Mouse (Mus musculus) midbrain, embryonic 14.5 days (tissue): ENCODE measurements around the gene Tmigd3. TPM values are rescaled to one million over a fixed set of nuclear protein-coding genes. Genes with fewer than 3 reads are reported as not detected.
A peak's percentile ranks its signal among the peaks of the same experiment; 100 is the strongest.

ENCODE experiments used
- ATAC-seq: fragments of 200-750 bp; cut with Nextera tagmentation; 2 replicates; pipeline ENCODE4 v1.8.0; 2017; ENCODE audit warnings: moderate number of reproducible peaks, moderate library complexity; ENCODE audit not compliant: low FRiP score, low TSS enrichment
- DNase-seq: peaks from one replicate; pipeline ENCODE4 v3.0.0-alpha.2; 2015
- H3K27ac ChIP-seq: fragments of 300-500 bp; sonication (generic); replicated peaks from 2 replicates; pipeline ENCODE4 v1.5.1; 2014; ENCODE audit warnings: mild to moderate bottlenecking, low read depth, low read length, moderate library complexity
- H3K27me3 ChIP-seq: fragments of 300-500 bp; sonication (generic); 2 replicates; pipeline ENCODE4 v1.6.1; 2014; ENCODE audit warnings: low read length, control low read depth, mixed read lengths; ENCODE audit not compliant: control insufficient read depth, insufficient read depth
- H3K36me3 ChIP-seq: fragments of 300-500 bp; sonication (generic); 2 replicates; pipeline ENCODE4 v1.6.1; 2014; ENCODE audit warnings: low read length, control low read depth; ENCODE audit not compliant: control insufficient read depth, insufficient read depth
- H3K4me1 ChIP-seq: fragments of 300-500 bp; sonication (generic); 2 replicates; pipeline ENCODE4 v1.6.1; 2014; ENCODE audit warnings: mild to moderate bottlenecking, antibody characterized with exemption, low read length, control low read depth; ENCODE audit not compliant: control insufficient read depth, insufficient read depth
- H3K4me2 ChIP-seq: fragments of 300-500 bp; sonication (generic); 2 replicates; pipeline ENCODE4 v1.6.1; 2014; ENCODE audit warnings: mild to moderate bottlenecking, low read length, moderate library complexity
- H3K4me3 ChIP-seq: fragments of 300-500 bp; sonication (generic); replicated peaks from 2 replicates; pipeline ENCODE4 v1.5.1; 2014; ENCODE audit warnings: low read depth, low read length
- H3K9ac ChIP-seq: fragments of 300-500 bp; sonication (generic); replicated peaks from 2 replicates; pipeline ENCODE4 v1.6.1; 2014; ENCODE audit warnings: mild to moderate bottlenecking, low read length, moderate library complexity
- H3K9me3 ChIP-seq: fragments of 300-500 bp; sonication (generic); 2 replicates; pipeline ENCODE4 v1.6.1; 2016; ENCODE audit warnings: low read length, control low read depth, mixed read lengths; ENCODE audit not compliant: control insufficient read depth
- WGBS: fragments of 180-500 bp; shearing (Covaris S2); extraction: QIAGEN DNeasy Blood & Tissue Kit; methylation state at CpG from one replicate; pipeline ENCODE4 v1.1.7; 2014; 5-methylcytosine and 5-hydroxymethylcytosine counted together
- polyA plus RNA-seq: library from polyadenylated mRNA; unstranded; fragments of >200 nt; fragmentation: Nextera tagmentation; extraction: Ambion mirVana; gene quantifications from 2 replicates; pipeline ENCODE4 v1.2.1, GENCODE M21; 2014

Tmigd3 gene
- polyA plus RNA-seq, 1 experiment from 2014 or later, result not detected

DNA sequence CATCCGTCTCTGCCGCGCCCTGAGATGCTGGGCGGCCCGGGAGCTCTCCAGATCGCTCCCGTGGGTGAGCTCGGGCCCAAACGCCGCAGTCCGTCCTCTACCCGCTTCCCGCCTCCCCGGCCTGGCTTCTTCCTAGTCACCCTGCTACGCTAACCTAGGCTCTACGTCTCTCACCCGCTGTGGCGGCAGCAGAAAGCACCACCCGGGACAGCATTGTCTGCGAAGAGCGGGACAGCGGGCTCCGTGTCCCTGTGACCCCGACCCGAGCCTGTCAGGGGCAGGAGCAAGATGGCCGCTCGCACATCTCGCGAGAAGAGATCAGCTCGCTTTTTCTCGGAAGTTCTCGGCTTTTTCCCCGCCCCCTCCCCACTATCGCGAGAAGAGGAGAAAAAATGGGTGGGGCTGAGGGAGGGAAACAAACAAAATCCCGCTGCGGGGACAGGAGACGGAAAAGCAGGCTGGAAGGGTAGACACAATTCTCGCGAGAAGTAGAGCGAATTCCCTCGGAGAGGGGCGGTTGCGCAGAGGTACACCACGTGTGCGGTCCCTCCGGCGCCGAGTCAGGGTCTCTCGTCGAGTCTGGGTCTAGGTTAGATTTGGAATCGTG, 88.4 kb downstream of the Tmigd3 start, which contains the start of gene Wdr77:
Wdr77 (plus strand) TSS at position 396 of the 607 bp plus-strand sequence.
- under 1% methylated on average over 52 of the region's 52 CpGs for WGBS
- Histone ChIP-seq H3K27ac (peak within 1 kb of the TSS; percentile 87), H3K4me2 (peak within 1 kb of the TSS; percentile 79), H3K9ac (peak within 1 kb of the TSS; percentile 94), H3K4me3 (peak within 1 kb of the TSS; percentile 93), H3K4me1 (peaks cover 19% of the 10 kb centered on the region), H3K27me3 (no peaks in the 10 kb centered on the region), H3K36me3 (peaks cover 43% of the 10 kb centered on the region), H3K9me3 (no peaks in the 10 kb centered on the region)
- ATAC-seq (peak; percentile 97), DNase-seq (peak; percentile 99)

- peak; percentile 76 for ATAC-seq
- peak; percentile 61 for DNase-seq
- no peaks in the 10 kb centered on the region for H3K27me3 ChIP-seq
- H3K27ac ChIP-seq, result peak overlapping the region; percentile 80
- under 1% methylated on average over 26 of the region's 26 CpGs for WGBS
- peaks cover 45% of the 10 kb centered on the region for H3K36me3 ChIP-seq
- no peaks in the 10 kb centered on the region for H3K9me3 ChIP-seq
- peak overlapping the region; percentile 94 for H3K9ac ChIP-seq
- peak overlapping the region; percentile 93 for H3K4me3 ChIP-seq
- H3K4me1 ChIP-seq, result peaks cover 19% of the 10 kb centered on the region
- H3K4me2 ChIP-seq, result peak overlapping the region; percentile 79
Measured at GRCm38 (mm10) chr3:105959585-105959984, 88.9 kb downstream of the Tmigd3 start.

DNA sequence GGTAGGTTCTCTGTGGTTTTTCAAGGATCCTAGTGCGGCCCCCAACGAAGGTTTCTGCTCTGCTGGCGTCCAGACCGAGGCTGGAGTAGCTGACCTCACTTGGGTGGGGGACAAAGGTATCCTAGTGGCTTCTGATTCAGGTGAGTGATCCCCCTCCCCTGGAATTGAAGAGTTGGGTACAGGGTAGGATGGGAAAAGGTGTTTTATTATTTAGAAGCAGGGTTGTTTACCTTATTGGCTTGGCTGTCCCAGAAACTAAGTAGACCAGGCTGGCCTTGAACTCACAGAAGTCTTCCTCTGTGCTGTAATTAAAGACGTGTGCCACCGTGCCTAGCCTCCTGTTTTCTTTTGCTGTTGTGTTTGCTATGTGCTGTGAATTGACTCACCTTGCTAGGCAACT, 89.3 kb downstream of the Tmigd3 start, which contains the start of gene Atp5f1:
Atp5f1 (minus strand) TSS at position 101 of the 400 bp plus-strand sequence.
- DNase-seq (no peak), ATAC-seq (no peak)
- Histone ChIP-seq H3K4me3 (peak within 1 kb of the TSS; percentile 93), H3K27ac (peak within 1 kb of the TSS; percentile 87), H3K27me3 (no peaks in the 10 kb centered on the region), H3K4me2 (peak within 1 kb of the TSS; percentile 79), H3K9ac (peak within 1 kb of the TSS; percentile 94), H3K36me3 (peaks cover 45% of the 10 kb centered on the region), H3K9me3 (no peaks in the 10 kb centered on the region), H3K4me1 (peaks cover 19% of the 10 kb centered on the region)
- 4% methylated on average over 6 of the region's 6 CpGs for WGBS

- H3K4me2 ChIP-seq, result peak overlapping the region; percentile 79; the same call in 1 of the 2 replicates
- H3K9me3 ChIP-seq, result no peaks in the 10 kb centered on the region
- H3K4me1 ChIP-seq, result peaks cover 19% of the 10 kb centered on the region
- ATAC-seq (no peak), DNase-seq (peak; percentile 25)
- WGBS, result 93% methylated on average over 2 of the region's 2 CpGs
- peak overlapping the region; percentile 93; the same call in 1 of the 2 replicates for H3K4me3 ChIP-seq
- peaks cover 49% of the 10 kb centered on the region for H3K36me3 ChIP-seq
- no peaks in the 10 kb centered on the region for H3K27me3 ChIP-seq
- H3K27ac ChIP-seq, result no peak overlapping the region
- H3K9ac ChIP-seq, result no peak overlapping the region
Measured at GRCm38 (mm10) chr3:105960700-105961099, 90.0 kb downstream of the Tmigd3 start.

GRCm38 (mm10) chr3:105971831-105972446, 101.2 kb downstream of the Tmigd3 start:
- H3K9me3 ChIP-seq, result no peaks in the 10 kb centered on the region
- no peak overlapping the region for H3K9ac ChIP-seq
- H3K36me3 ChIP-seq, result peaks cover 33% of the 10 kb centered on the region
- ATAC-seq, result no peak
- H3K27ac ChIP-seq, result no peak overlapping the region
- no peak overlapping the region for H3K4me2 ChIP-seq
- no peak overlapping the region for H3K4me3 ChIP-seq
- H3K4me1 ChIP-seq, result no peaks in the 10 kb centered on the region
- WGBS, result 82% methylated on average over 5 of the region's 5 CpGs
- no peak for DNase-seq
- H3K27me3 ChIP-seq, result no peaks in the 10 kb centered on the region

DNA sequence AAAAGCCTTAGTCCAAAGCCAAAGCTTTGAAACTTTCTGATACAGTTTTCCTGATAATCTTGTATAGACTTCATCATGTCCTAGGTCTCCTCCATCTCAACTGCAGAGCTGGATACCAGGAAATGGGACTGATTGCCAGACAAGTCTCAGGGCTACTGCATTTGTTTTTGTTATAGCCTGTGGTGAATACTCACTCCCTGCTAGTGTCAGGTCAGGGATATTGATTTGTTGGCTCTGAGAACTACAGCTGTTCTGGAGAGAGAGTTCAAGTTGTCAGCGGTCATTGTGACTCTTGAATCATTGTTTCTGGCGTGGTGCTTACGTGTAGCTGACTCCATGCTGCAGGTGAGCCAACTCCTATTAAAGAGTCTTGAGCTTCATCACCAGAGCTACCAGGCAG, 102.7 kb downstream of the Tmigd3 start, which contains the start of gene Ovgp1:
Ovgp1 (plus strand) TSS at position 301 of the 400 bp plus-strand sequence.
- ATAC-seq, result no peak
- WGBS, result 88% methylated on average over 3 of the region's 3 CpGs

More for the DNA sequence above, 102.7 kb downstream of the Tmigd3 start, which contains the start of gene Ovgp1:
- H3K4me2 ChIP-seq, result no peak within 1 kb of the TSS
- no peak within 1 kb of the TSS for H3K27ac ChIP-seq
- no peaks in the 10 kb centered on the region for H3K4me1 ChIP-seq
- no peak for DNase-seq
- no peaks in the 10 kb centered on the region for H3K9me3 ChIP-seq
- no peak within 1 kb of the TSS for H3K4me3 ChIP-seq
- H3K9ac ChIP-seq, result no peak within 1 kb of the TSS
- peaks cover 19% of the 10 kb centered on the region for H3K36me3 ChIP-seq
- H3K27me3 ChIP-seq, result no peaks in the 10 kb centered on the region

Other genes with a start within 250 kb of the Tmigd3 start
- gene Ddx20, start 183.3 kb upstream of the Tmigd3 start, polyA plus RNA-seq, result 19.1 and 32.0 TPM in 2 replicates
- gene Inka2, start 166.3 kb upstream of the Tmigd3 start, polyA plus RNA-seq, result 1.5 and 3.2 TPM in 2 replicates
- 59.9 and 79.4 TPM in 2 replicates for gene Rap1a, start 69.6 kb upstream of the Tmigd3 start, polyA plus RNA-seq
- not detected in 2 replicates for gene Adora3, start within 50 bp of the Tmigd3 start, polyA plus RNA-seq
- gene I830077J02Rik, start 61.8 kb downstream of the Tmigd3 start, polyA plus RNA-seq, result 0.11 and 0.45 TPM in 2 replicates
- gene Wdr77, start 88.5 kb downstream of the Tmigd3 start, polyA plus RNA-seq, result 86.4 and 94.8 TPM in 2 replicates
- 564 and 595 TPM in 2 replicates for gene Atp5f1, start 89.2 kb downstream of the Tmigd3 start, polyA plus RNA-seq
- gene Ovgp1, start 102.8 kb downstream of the Tmigd3 start, polyA plus RNA-seq, result 4.8 and 6.2 TPM in 2 replicates
- gene Pifo, start 143.7 kb downstream of the Tmigd3 start, polyA plus RNA-seq, result 3.0 and 5.2 TPM in 2 replicates
- not detected in 2 replicates for gene Chil5, start 161.9 kb downstream of the Tmigd3 start, polyA plus RNA-seq
- 0.25 and 0.76 TPM in 2 replicates for gene Chia1, start 242.3 kb downstream of the Tmigd3 start, polyA plus RNA-seq